Mouse (Mus musculus): ENCODE results near the gene Trir.

DNA sequence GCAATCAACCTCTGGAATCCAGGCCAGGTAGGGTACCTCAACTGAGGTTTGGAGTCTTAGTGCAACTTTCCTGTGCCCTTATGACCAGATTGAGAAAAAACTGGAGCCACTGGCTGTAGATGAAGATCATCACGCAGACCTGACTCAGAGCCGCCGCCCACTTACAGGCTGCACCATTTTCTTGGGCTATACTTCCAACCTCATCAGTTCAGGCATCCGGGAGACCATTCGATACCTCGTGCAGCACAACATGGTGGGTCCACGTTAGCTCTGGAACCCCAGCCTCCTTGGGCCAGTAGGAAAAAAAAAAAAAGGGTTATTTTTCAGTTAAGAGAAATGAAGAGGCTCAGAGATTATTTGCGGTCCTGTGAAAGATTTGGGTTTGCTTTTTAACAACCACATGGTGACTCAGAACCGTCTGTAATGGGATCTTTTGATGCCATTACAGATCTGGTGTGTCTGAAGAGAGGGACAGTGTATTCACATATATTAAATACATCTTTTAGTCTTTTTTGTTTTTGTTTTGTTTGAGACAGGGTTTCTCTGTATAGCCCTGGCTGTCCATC, 45.8 kb downstream of the Trir start:
- no peak for TF ChIP-seq HCFC1 (IDR thresholded peaks at IDR 0.05; ENCODE audit: borderline replicate concordance, insufficient read depth, low read length)
- no peak for TF ChIP-seq MAFK (IDR thresholded peaks at IDR 0.05; ENCODE audit: insufficient read depth, low read depth, low read length)
- TF ChIP-seq CHD2 (IDR thresholded peaks at IDR 0.05; ENCODE audit: low read depth, low read length): no peak
- TF ChIP-seq ZNF384 (IDR thresholded peaks at IDR 0.05; ENCODE audit: low read depth, low read length): no peak
